Mouse (Mus musculus): ENCODE results near the gene Vamp9. TPM values are rescaled to one million over a fixed set of nuclear protein-coding genes. Genes with fewer than 3 reads are reported as not detected.

Gene Vamp9
- polyA plus RNA-seq (2015; fragmentation: Nextera tagmentation; extraction: Ambion mirVana) = 0.52 and 0.96 TPM in 2 replicates

GRCm38 (mm10) chr5:99906181-99906956 lies at the start of gene Vamp9:
Gene Vamp9, plus strand, starts transcription at chr5:99906254.

DNA sequence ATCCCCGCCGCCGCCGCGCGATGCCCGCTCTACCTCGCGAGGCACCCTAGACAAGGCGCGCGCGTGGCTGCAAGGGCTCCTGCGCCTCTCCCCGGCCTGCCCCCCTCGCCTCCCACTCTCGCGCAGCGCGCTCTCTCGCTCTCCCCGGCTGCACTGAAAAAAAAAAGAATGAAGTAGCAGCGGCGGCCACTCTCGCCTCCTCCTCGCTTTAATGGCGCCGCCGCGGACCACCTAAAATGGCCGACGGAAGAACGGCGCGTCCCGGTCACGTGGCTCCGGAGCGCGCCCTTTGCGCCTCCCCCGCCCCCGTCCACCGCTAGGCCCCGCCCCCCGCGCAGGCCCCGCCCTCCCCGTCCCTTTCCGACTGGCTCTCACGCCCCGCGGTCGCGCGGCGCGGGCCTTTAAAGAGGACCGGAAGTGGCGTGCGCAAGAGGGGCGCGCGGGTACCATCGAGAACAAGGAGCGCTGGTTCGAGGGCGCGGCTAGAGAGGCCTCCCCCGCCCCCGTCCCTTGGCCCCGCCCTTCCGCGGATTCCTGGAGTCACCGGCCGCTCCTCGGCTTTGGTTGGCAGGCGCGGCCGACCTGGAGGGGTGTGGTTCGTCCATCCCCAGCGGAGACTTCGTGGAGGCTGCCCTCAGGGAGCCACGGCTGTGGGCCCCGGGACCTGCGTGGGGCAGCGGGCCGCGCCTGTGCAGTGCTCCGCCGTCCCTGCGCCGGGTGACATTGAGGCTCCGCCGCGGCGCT lies 72.8 kb downstream of the Vamp9 start, which contains the start of the genes Hnrnpd and 4930524J08Rik:
TSS of gene Hnrnpd (minus strand) at position 240 of the 744 bp plus-strand sequence.
TSS of gene 4930524J08Rik (plus strand) at position 363 of the 744 bp plus-strand sequence.

Other genes starting within 250 kb of the Vamp9 start
- gene Rasgef1b, start 177.2 kb upstream of the Vamp9 start, polyA plus RNA-seq (2015; fragmentation: Nextera tagmentation; extraction: Ambion mirVana) = 2.2 and 3.8 TPM in 2 replicates
- gene Hnrnpd, start 72.7 kb downstream of the Vamp9 start, polyA plus RNA-seq (2015; fragmentation: Nextera tagmentation; extraction: Ambion mirVana) = 40.2 and 70.0 TPM in 2 replicates
- 1.1 and 1.2 TPM in 2 replicates for gene 4930524J08Rik, start 72.8 kb downstream of the Vamp9 start, polyA plus RNA-seq (2015; fragmentation: Nextera tagmentation; extraction: Ambion mirVana)
- gene Hnrnpdl, start 133.4 kb downstream of the Vamp9 start, polyA plus RNA-seq (2015; fragmentation: Nextera tagmentation; extraction: Ambion mirVana) = 57.8 and 59.2 TPM in 2 replicates
- 10.9 and 13.4 TPM in 2 replicates for gene Enoph1, start 133.7 kb downstream of the Vamp9 start, polyA plus RNA-seq (2015; fragmentation: Nextera tagmentation; extraction: Ambion mirVana)